ENCODE assay signal across 10 mouse cellular contexts in the genomic region with DNA sequence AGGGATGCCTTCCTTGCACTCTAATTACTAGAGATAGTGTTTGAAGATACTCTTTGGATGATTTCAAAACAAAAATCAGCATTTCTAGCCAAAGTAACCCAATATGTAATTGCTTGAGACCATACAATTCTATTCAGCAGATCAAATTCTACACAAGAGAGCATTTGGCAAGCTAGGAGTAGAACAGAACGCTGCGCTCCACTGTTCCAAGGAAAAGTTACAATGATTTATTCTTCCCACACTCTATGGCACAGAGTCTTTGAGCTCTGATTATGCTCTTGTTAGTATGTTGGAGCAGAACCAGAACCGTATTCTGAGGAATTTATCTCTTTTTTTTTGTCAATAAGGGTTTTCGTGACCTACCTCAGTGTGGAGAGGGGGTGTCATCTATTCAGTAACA.
"Had no signal": no experiment of that assay in that cellular context is flagged by ENCODE, and none has a peak within 500 bp of the region (broad histone marks: within the 10 kb centered on the region; RNA-seq: fewer than 3 reads in every experiment).

No protein-coding gene starts in this region.

- DNase-seq: liver, postnatal 0 days; lung, adult 2 months; lung, postnatal 14 days; lung, postnatal 36 days; right cerebral cortex, postnatal 25 days; right cerebral cortex, postnatal 4 days; spleen, adult 18-20 months; thymus, adult 2 months; thymus, postnatal 25 days; thymus, postnatal 4 days had no signal
